Comparison of ENCODE assay signal across 17 mouse cellular contexts in genomic region chr13:57640968-57641367, GRCm38 (mm10).
"Had no signal": no experiment of that assay in that cellular context is flagged by ENCODE, and none has a peak within 500 bp of the region (broad histone marks: within the 10 kb centered on the region; RNA-seq: fewer than 3 reads in every experiment).

No protein-coding gene starts in this region.

- H3K4me3 ChIP-seq: lung, embryonic 15.5 days; midbrain, embryonic 12.5 days; neural tube, embryonic 12.5 days; stomach, embryonic 15.5 days had no signal

- H3K9ac ChIP-seq: lung, embryonic 15.5 days; midbrain, embryonic 12.5 days; neural tube, embryonic 12.5 days; stomach, embryonic 15.5 days had no signal

- H3K36me3 ChIP-seq: lung, embryonic 15.5 days; midbrain, embryonic 12.5 days; neural tube, embryonic 12.5 days; stomach, embryonic 15.5 days had no signal

- H3K4me1 ChIP-seq: lung, embryonic 15.5 days; megakaryocyte, embryonic 14.5 days; neural tube, embryonic 12.5 days; stomach, embryonic 15.5 days had no signal

- H3K4me2 ChIP-seq: lung, embryonic 15.5 days; midbrain, embryonic 12.5 days; neural tube, embryonic 12.5 days; stomach, embryonic 15.5 days had no signal

- ATAC-seq: lung, postnatal 0 days; midbrain, embryonic 16.5 days had no signal

- DNase-seq: lung, adult 2 months; lung, postnatal 14 days; lung, postnatal 36 days; midbrain, embryonic 14.5 days; right cerebral cortex, postnatal 14 days; thymus, adult 2 months; thymus, postnatal 25 days; thymus, postnatal 4 days had no signal

- H3K27me3 ChIP-seq: lung, embryonic 15.5 days; megakaryocyte, embryonic 14.5 days; neural tube, embryonic 12.5 days; stomach, embryonic 15.5 days had no signal

- H3K27ac ChIP-seq: lung, embryonic 15.5 days; macrophage; midbrain, embryonic 12.5 days; neural tube, embryonic 12.5 days; stomach, embryonic 15.5 days; stomach, postnatal 0 days had no signal

- H3K9me3 ChIP-seq: lung, embryonic 15.5 days; midbrain, embryonic 12.5 days; stomach, embryonic 15.5 days had no signal
